Mouse (Mus musculus) lung, adult 2 months (tissue): ENCODE results near the gene Zfp119b.

Experiments
- CTCF ChIP-seq: fragments of 200-500 bp; IDR thresholded peaks from 2 replicates; pipeline ENCODE4 v1.5.1; 2011; ENCODE audit warnings: mild to moderate bottlenecking, low read length, control low read depth; ENCODE audit not compliant: insufficient read depth
- POLR2A ChIP-seq: fragments of 200-500 bp; IDR thresholded peaks from 2 replicates; pipeline ENCODE4 v1.6.1; 2011; ENCODE audit warnings: low read depth, mild to moderate bottlenecking, control low read depth, low read length, borderline replicate concordance; ENCODE audit errors: extremely low read depth

DNA sequence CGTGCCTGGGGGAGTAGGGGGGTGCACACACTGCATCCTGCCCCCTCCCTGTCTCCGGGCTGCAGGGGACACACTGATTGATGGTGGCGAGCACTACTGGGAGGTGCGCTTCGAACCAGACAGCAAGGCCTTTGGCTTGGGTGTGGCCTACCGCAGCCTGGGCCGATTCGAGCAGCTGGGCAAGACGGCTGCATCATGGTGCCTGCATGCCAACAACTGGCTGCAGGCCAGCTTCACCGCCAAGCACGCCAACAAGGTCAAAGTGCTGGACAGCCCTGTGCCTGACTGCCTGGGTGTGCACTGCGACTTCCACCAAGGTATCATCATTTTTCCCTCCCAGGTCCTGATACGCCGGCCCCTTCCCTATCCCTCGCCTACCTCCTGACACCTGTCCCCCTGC is 46.7 kb upstream of the Zfp119b start:
- TF ChIP-seq CTCF (no peak), POLR2A (no peak)
